Comparison of ENCODE assay signal across 8 mouse cellular contexts in the genomic region with DNA sequence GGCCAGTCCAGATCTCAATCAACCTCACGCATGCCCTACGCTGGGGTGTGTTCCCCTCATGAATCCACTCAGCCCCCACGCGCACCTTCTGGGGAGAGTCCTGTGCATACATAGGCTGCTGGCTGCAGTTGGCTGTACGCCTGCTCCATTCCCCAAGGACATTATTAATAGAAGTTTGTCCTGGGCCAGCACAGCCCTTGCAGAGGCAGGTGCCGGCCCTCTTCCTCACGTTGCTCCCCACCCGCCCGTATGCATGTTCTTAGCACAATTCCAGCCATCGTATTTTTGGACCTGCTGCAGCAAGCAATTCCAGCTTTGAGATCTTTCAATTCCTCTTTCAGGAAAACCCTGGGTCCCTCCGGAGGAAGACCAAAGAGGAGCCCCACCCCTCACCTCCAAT. TPM values are rescaled to one million over a fixed set of nuclear protein-coding genes. Genes with fewer than 3 reads are reported as not detected.
DNase-seq lines count a peak whose midpoint lies in the region; ATAC-seq and TF ChIP-seq lines count a peak whose summit lies in the region.

No protein-coding gene starts in this region.

- H3K9me3 ChIP-seq in forebrain, embryonic 13.5 days (replicated peaks), result no peaks in the 10 kb centered on the region

- peak overlapping the region; percentile 82 for H3K4me3 ChIP-seq in left cerebral cortex, adult 2 months
- no peak overlapping the region for H3K4me3 ChIP-seq in forebrain, embryonic 13.5 days

- H3K36me3 ChIP-seq in forebrain, embryonic 13.5 days (ENCODE audit: poor library complexity, severe bottlenecking), result no peaks in the 10 kb centered on the region

- no peak for DNase-seq in left cerebral cortex, adult 2 months (ENCODE audit: extremely low spot score in 1 of 2, low spot score in 2 of 2)
- no peak for DNase-seq in left cerebral cortex, adult 11 months (ENCODE audit: low spot score)
- peak; percentile 51 for DNase-seq in heart, postnatal 25 days (ENCODE audit: low spot score)
- DNase-seq in kidney, postnatal 25 days, result peak; percentile 71 to 84
- DNase-seq in skeletal muscle tissue, adult 2 months (ENCODE audit: low read depth, low spot score), result peak; percentile 63
- no peak for DNase-seq in ovary, adult 18-20 months (ENCODE audit: low spot score)

- WGBS in forebrain, embryonic 13.5 days, result 52% methylated on average over 11 of the region's 11 CpGs

- no peak overlapping the region for H3K9ac ChIP-seq in forebrain, embryonic 13.5 days

- TF ChIP-seq CTCF in left cerebral cortex, adult 2 months (IDR thresholded peaks at IDR 0.05), result no peak

- intact Hi-C loops in left cerebral cortex, adult 2 months (cut with DNase I), result loop anchor here (2.0 kb wide), 1 partner anchor 50 kb away; no protein-coding TSS in a partner anchor
- intact Hi-C loops in heart, postnatal 25 days (cut with DNase I), result loop anchor here (5.0 kb wide), 1 partner anchor 54 kb away; no protein-coding TSS in a partner anchor

- peaks cover 22% of the 10 kb centered on the region for H3K4me1 ChIP-seq in forebrain, embryonic 13.5 days

- ATAC-seq in forebrain, embryonic 13.5 days, result no peak
- ATAC-seq in inflammation-experienced regulatory T-cells, adult 6 months, result no peak

- peak overlapping the region; percentile 86; the same call in 1 of the 2 replicates for H3K4me2 ChIP-seq in forebrain, embryonic 13.5 days

- peaks cover 46% of the 10 kb centered on the region for H3K27me3 ChIP-seq in forebrain, embryonic 13.5 days

- H3K27ac ChIP-seq in left cerebral cortex, adult 2 months, result peak overlapping the region; percentile 92; the same call in 1 of the 2 replicates
- H3K27ac ChIP-seq in forebrain, embryonic 13.5 days, result no peak overlapping the region

RNA-seq across cellular contexts. Expression of a gene that starts 1.3 kb away (rescaled TPM):
- 10 to 100 TPM; 96.8 to 98.7 TPM for total RNA-seq in left cerebral cortex, adult 2 months (2021)
- 11.3 and 12.3 TPM in 2 replicates for polyA plus RNA-seq in forebrain, embryonic 13.5 days (2015; fragmentation: Nextera tagmentation; extraction: Ambion mirVana)
- total RNA-seq in heart, postnatal 25 days (2021), result 100 to 1,000 TPM; 123 to 126 TPM
- not detected for polyA plus RNA-seq in inflammation-experienced regulatory T-cells, adult 6 months (2017; shearing (Covaris generic))

RNA-seq across cellular contexts. Expression of a gene that starts 58.0 kb away (rescaled TPM):
- total RNA-seq in left cerebral cortex, adult 2 months (2021), result 1 to 10 TPM; 3.6 to 5.9 TPM
- polyA plus RNA-seq in forebrain, embryonic 13.5 days (2015; fragmentation: Nextera tagmentation; extraction: Ambion mirVana), result not detected in 2 replicates
- total RNA-seq in heart, postnatal 25 days (2021), result 1 to 10 TPM; 7.3 to 9.3 TPM
- not detected for polyA plus RNA-seq in inflammation-experienced regulatory T-cells, adult 6 months (2017; shearing (Covaris generic))

Comparison
In these comparisons a context has a peak if more than half of its experiments do, and no peak if none do; other contexts are left out.
1. DNase-seq: peak in heart, postnatal 25 days (single experiment), kidney, postnatal 25 days (2 of 2) and skeletal muscle tissue, adult 2 months (single experiment); none in left cerebral cortex, adult 2 months (0 of 2), left cerebral cortex, adult 11 months (single experiment) and ovary, adult 18-20 months (single experiment).